Mouse (Mus musculus) granulocyte monocyte progenitor cell, adult 5-6 weeks (primary cell): ENCODE results near the gene Tomm40. TPM values are rescaled to one million over a fixed set of nuclear protein-coding genes. Genes with fewer than 3 reads are reported as not detected.
A peak's percentile ranks its signal among the peaks of the same experiment; 100 is the strongest.

Source experiments
- ATAC-seq: replicated peaks from 2 replicates; pipeline ENCODE4 v1.8.0; 2016; ENCODE audit warnings: mild to moderate bottlenecking, moderate TSS enrichment, inconsistent platforms; ENCODE audit not compliant: poor library complexity, severe bottlenecking
- total RNA-seq, 2 experiments: library from RNA; stranded (forward) in 1 of 2; stranded (reverse) in 1 of 2; fragments of 200-712, 200-1000 nt in 1 of 2; fragments of >200 nt in 1 of 2; fragmentation: Nextera tagmentation in 1 of 2; gene quantifications; 2 replicates each; pipeline ENCODE4 v1.2.3; 2014 to 2017

Gene Tomm40
- 70.2 and 76.7 TPM in 2 replicates for total RNA-seq (2014; fragmentation: Nextera tagmentation)
- total RNA-seq (2017), result 36.2 and 47.0 TPM in 2 replicates

GRCm38 (mm10) chr7:19715239-19716054, at the start of gene Tomm40:
Tomm40 (minus strand) TSS chr7:19715438.
- peak; percentile 82 for ATAC-seq

- no peak for ATAC-seq
Observed at GRCm38 (mm10) chr7:19764581-19764980, 49.3 kb upstream of the Tomm40 start.

GRCm38 (mm10) chr7:19763829-19764477, 48.7 kb upstream of the Tomm40 start:
- ATAC-seq, result peak; percentile 77

- ATAC-seq, result no peak
Observed at GRCm38 (mm10) chr7:19762283-19762682, 47.0 kb upstream of the Tomm40 start.

- ATAC-seq, result no peak
Observed at GRCm38 (mm10) chr7:19760021-19760420, 44.8 kb upstream of the Tomm40 start.

- no peak for ATAC-seq
Observed at GRCm38 (mm10) chr7:19758623-19759022, 43.4 kb upstream of the Tomm40 start.

GRCm38 (mm10) chr7:19755851-19756786, 40.9 kb upstream of the Tomm40 start:
- ATAC-seq, result no peak

GRCm38 (mm10) chr7:19755008-19755407, 39.8 kb upstream of the Tomm40 start:
- no peak for ATAC-seq

- ATAC-seq, result no peak
Observed at GRCm38 (mm10) chr7:19754065-19754464, 38.8 kb upstream of the Tomm40 start.

- no peak for ATAC-seq
Observed at GRCm38 (mm10) chr7:19753587-19753986, 38.3 kb upstream of the Tomm40 start.

GRCm38 (mm10) chr7:19752652-19753051, 37.4 kb upstream of the Tomm40 start:
- no peak for ATAC-seq

- no peak for ATAC-seq
Observed at GRCm38 (mm10) chr7:19751070-19751383, 35.8 kb upstream of the Tomm40 start.

GRCm38 (mm10) chr7:19750217-19751069, 35.2 kb upstream of the Tomm40 start, which contains the start of gene Nectin2:
Nectin2 (minus strand) TSS chr7:19750483.
- ATAC-seq, result peak; percentile 64

- ATAC-seq, result peak; percentile 84
Observed at GRCm38 (mm10) chr7:19749389-19750216, 34.4 kb upstream of the Tomm40 start.

- no peak for ATAC-seq
Observed at GRCm38 (mm10) chr7:19748219-19749195, 33.3 kb upstream of the Tomm40 start.

GRCm38 (mm10) chr7:19747420-19748218, 32.4 kb upstream of the Tomm40 start:
- ATAC-seq, result 0 out of 2 replicates have a peak, but pooled peaks have one; percentile 1
